Mouse (Mus musculus): ENCODE measurements around the gene Sec31a. TPM values are rescaled to one million over a fixed set of nuclear protein-coding genes. Genes with fewer than 3 reads are reported as not detected.

Sec31a gene
- total RNA-seq, 1 experiment, result 94.5 TPM

DNA sequence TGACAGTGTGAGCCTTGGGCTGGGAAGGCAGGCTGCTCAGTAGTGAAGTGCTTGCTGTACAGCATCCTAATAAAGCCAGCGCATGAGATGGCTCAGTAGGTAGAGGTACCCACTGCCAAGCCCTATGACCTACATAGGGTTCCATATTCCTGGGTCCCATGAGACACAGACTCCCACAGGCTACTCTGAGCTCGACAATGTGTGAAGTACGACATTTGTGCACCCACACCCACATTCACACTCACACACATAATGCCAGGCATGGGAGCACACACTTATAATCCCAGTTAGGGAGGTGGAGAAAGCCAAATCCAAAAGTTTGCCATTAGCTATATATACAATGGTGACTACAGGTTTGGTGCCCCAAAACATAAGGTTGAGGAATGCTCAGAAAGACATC is 19.3 kb downstream of the Sec31a start:
- no peak overlapping the region for H3K4me3 ChIP-seq (ENCODE audit: insufficient read depth in 1 of 2, low read depth in 1 of 2, low read length in 2 of 2, poor library complexity in 1 of 2, severe bottlenecking in 1 of 2)
- H3K9me3 ChIP-seq (ENCODE audit: control insufficient read depth, insufficient read depth, low read depth, low read length), result no peaks in the 10 kb centered on the region
- no peaks in the 10 kb centered on the region for H3K4me1 ChIP-seq (ENCODE audit: control insufficient read depth in 2 of 2, insufficient read depth in 2 of 2, low read length in 2 of 2, poor library complexity in 1 of 2)
- H3K9ac ChIP-seq (ENCODE audit: insufficient read depth, low read depth, low read length, poor library complexity, severe bottlenecking), result no peak overlapping the region
- H3K36me3 ChIP-seq (ENCODE audit: control insufficient read depth, insufficient read depth, low read length, poor library complexity, severe bottlenecking), result peaks cover 43% of the 10 kb centered on the region
- no peak for DNase-seq (ENCODE audit: low read depth, low spot score)
- TF ChIP-seq CHD2 (IDR thresholded peaks at IDR 0.05; ENCODE audit: low read depth, low read length) (no peak), MAFK (IDR thresholded peaks at IDR 0.05; ENCODE audit: insufficient read depth, low read depth, low read length) (no peak), ZC3H11A (IDR thresholded peaks at IDR 0.05; ENCODE audit: borderline replicate concordance, low read depth, low read length) (no peak), ZNF384 (IDR thresholded peaks at IDR 0.05; ENCODE audit: low read depth, low read length) (no peak), HCFC1 (IDR thresholded peaks at IDR 0.05; ENCODE audit: borderline replicate concordance, insufficient read depth, low read length) (no peak)
- no peak overlapping the region for H3K27ac ChIP-seq (ENCODE audit: insufficient read depth, low read depth, low read length, poor library complexity, severe bottlenecking)
- in situ Hi-C loops (cut with MboI; ENCODE audit: low sequenced_read_pairs in 2 of 2, unreplicated experiment in 2 of 2), result loop anchor here in 1 of 2 experiments (25.0 kb wide), 1 partner anchor 391 kb away; the partner anchor contains the start of genes Helq and Mrps18c

DNA sequence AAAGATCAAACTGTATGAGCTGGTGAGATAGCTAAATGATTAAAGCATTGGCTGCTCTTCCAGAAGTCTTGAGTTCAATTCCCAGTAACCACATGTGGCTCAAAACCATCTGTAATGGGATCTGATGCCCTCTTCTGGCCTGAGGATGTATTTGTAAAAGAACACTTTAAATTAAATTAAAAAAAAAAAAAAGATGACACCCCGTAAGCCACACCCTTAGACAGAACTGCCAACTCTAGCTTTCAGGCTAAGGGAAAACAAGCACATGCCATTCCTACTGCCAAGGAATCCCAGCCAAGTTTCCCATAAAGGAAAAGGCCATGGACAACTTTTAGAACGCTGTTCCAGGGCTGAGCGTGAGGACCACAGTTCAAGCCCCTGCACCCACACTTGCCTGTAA is 22.4 kb downstream of the Sec31a start:
- no peak overlapping the region for H3K4me3 ChIP-seq (ENCODE audit: insufficient read depth in 1 of 2, low read depth in 1 of 2, low read length in 2 of 2, poor library complexity in 1 of 2, severe bottlenecking in 1 of 2)
- no peak for DNase-seq (ENCODE audit: low read depth, low spot score)
- no peak overlapping the region for H3K9ac ChIP-seq (ENCODE audit: insufficient read depth, low read depth, low read length, poor library complexity, severe bottlenecking)
- in situ Hi-C loops (cut with MboI; ENCODE audit: low sequenced_read_pairs in 2 of 2, unreplicated experiment in 2 of 2), result loop anchor here in 1 of 2 experiments (25.0 kb wide), 1 partner anchor 394 kb away; the partner anchor contains the start of genes Helq and Mrps18c
- TF ChIP-seq ZNF384 (IDR thresholded peaks at IDR 0.05; ENCODE audit: low read depth, low read length) (peak; percentile 90), ZC3H11A (IDR thresholded peaks at IDR 0.05; ENCODE audit: borderline replicate concordance, low read depth, low read length) (no peak)
- H3K36me3 ChIP-seq (ENCODE audit: control insufficient read depth, insufficient read depth, low read length, poor library complexity, severe bottlenecking), result peaks cover 46% of the 10 kb centered on the region
- H3K27ac ChIP-seq (ENCODE audit: insufficient read depth, low read depth, low read length, poor library complexity, severe bottlenecking), result no peak overlapping the region
- no peaks in the 10 kb centered on the region for H3K9me3 ChIP-seq (ENCODE audit: control insufficient read depth, insufficient read depth, low read depth, low read length)
- H3K4me1 ChIP-seq (ENCODE audit: control insufficient read depth in 2 of 2, insufficient read depth in 2 of 2, low read length in 2 of 2, poor library complexity in 1 of 2), result no peaks in the 10 kb centered on the region

DNA sequence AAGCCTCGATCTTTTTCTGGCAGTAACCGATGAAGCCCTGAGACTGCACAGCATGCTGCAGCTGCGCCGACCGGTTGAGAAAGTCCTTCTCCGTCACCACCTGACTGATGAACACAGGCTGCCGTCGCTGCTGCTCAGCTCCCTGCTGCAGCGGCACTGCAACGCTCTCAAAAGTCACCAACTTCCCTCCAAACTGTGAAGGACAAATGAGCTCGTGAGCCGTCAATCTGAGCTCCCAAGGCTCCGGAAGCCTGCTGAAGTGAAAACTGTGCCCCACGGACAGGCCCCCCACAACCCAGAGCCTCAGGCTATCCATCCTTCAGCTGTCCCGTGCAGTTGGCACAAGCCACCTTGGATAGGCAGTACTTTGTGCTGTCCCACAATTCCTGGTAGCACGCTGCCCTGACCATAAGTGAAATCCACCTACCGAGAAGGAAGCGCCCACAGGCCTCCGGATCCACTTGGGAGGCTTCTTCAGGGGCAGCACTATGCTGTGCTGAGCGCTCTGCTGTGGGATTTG is 23.5 kb downstream of the Sec31a start:
- H3K4me3 ChIP-seq (ENCODE audit: insufficient read depth in 1 of 2, low read depth in 1 of 2, low read length in 2 of 2, poor library complexity in 1 of 2, severe bottlenecking in 1 of 2), result no peak overlapping the region
- no peaks in the 10 kb centered on the region for H3K4me1 ChIP-seq (ENCODE audit: control insufficient read depth in 2 of 2, insufficient read depth in 2 of 2, low read length in 2 of 2, poor library complexity in 1 of 2)
- H3K9me3 ChIP-seq (ENCODE audit: control insufficient read depth, insufficient read depth, low read depth, low read length), result no peaks in the 10 kb centered on the region
- no peak for DNase-seq (ENCODE audit: low read depth, low spot score)
- peaks cover 44% of the 10 kb centered on the region for H3K36me3 ChIP-seq (ENCODE audit: control insufficient read depth, insufficient read depth, low read length, poor library complexity, severe bottlenecking)
- no peak overlapping the region for H3K9ac ChIP-seq (ENCODE audit: insufficient read depth, low read depth, low read length, poor library complexity, severe bottlenecking)
- in situ Hi-C loops (cut with MboI; ENCODE audit: low sequenced_read_pairs in 2 of 2, unreplicated experiment in 2 of 2), result loop anchor here in 1 of 2 experiments (25.0 kb wide), 1 partner anchor 395 kb away; the partner anchor contains the start of genes Helq and Mrps18c
- H3K27ac ChIP-seq (ENCODE audit: insufficient read depth, low read depth, low read length, poor library complexity, severe bottlenecking), result no peak overlapping the region
- no peak for TF ChIP-seq MAFK (IDR thresholded peaks at IDR 0.05; ENCODE audit: insufficient read depth, low read depth, low read length)
- no peak for TF ChIP-seq ZNF384 (IDR thresholded peaks at IDR 0.05; ENCODE audit: low read depth, low read length)
- TF ChIP-seq ZC3H11A (IDR thresholded peaks at IDR 0.05; ENCODE audit: borderline replicate concordance, low read depth, low read length), result no peak
- no peak for TF ChIP-seq HCFC1 (IDR thresholded peaks at IDR 0.05; ENCODE audit: borderline replicate concordance, insufficient read depth, low read length)
- TF ChIP-seq CHD2 (IDR thresholded peaks at IDR 0.05; ENCODE audit: low read depth, low read length), result no peak

DNA sequence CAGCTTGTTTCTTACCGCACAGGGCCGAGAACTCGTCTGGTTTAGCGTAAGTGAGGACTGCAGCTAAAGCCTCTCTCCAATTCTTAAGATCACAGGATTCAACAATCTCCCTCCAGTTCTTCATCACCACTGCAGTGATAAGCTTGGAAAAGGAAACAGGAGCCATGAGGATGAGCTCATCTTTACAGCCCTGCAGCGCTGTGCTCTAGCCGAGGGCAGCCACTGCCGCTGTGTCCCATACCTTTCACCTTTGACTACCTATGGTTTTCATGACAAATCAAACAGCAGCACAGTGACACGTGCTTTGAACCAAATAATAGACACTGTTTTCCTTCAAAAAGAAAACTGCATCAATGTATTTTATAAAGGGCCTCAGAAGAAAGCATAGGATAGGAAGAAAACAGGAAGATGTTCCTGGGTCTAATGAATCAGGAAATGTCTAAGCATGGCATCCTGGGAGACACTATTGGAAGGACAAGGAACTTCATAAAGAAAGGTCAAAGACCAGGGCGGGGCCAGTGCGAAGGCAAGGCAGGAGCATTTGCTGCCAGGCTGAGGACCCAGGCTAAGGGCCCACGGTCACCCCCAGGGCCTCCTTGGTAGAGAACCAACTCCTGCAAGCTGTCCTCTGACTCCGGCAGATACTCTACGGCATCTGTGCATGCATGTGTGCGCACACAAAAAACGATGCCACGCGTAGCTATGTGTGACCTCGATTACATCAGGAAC is 32.1 kb downstream of the Sec31a start:
- Histone ChIP-seq H3K4me1 (ENCODE audit: control insufficient read depth in 2 of 2, insufficient read depth in 2 of 2, low read length in 2 of 2, poor library complexity in 1 of 2) (no peaks in the 10 kb centered on the region), H3K4me3 (ENCODE audit: insufficient read depth in 1 of 2, low read depth in 1 of 2, low read length in 2 of 2, poor library complexity in 1 of 2, severe bottlenecking in 1 of 2) (no peak overlapping the region), H3K9me3 (ENCODE audit: control insufficient read depth, insufficient read depth, low read depth, low read length) (no peaks in the 10 kb centered on the region), H3K9ac (ENCODE audit: insufficient read depth, low read depth, low read length, poor library complexity, severe bottlenecking) (no peak overlapping the region), H3K27ac (ENCODE audit: insufficient read depth, low read depth, low read length, poor library complexity, severe bottlenecking) (no peak overlapping the region), H3K36me3 (ENCODE audit: control insufficient read depth, insufficient read depth, low read length, poor library complexity, severe bottlenecking) (peaks cover 55% of the 10 kb centered on the region)
- no peak for DNase-seq (ENCODE audit: low read depth, low spot score)
- no peak for TF ChIP-seq ZNF384 (IDR thresholded peaks at IDR 0.05; ENCODE audit: low read depth, low read length)
- TF ChIP-seq CHD2 (IDR thresholded peaks at IDR 0.05; ENCODE audit: low read depth, low read length), result no peak
- no peak for TF ChIP-seq HCFC1 (IDR thresholded peaks at IDR 0.05; ENCODE audit: borderline replicate concordance, insufficient read depth, low read length)
- TF ChIP-seq MAFK (IDR thresholded peaks at IDR 0.05; ENCODE audit: insufficient read depth, low read depth, low read length), result no peak
- no peak for TF ChIP-seq ZC3H11A (IDR thresholded peaks at IDR 0.05; ENCODE audit: borderline replicate concordance, low read depth, low read length)
- in situ Hi-C loops (cut with MboI; ENCODE audit: low sequenced_read_pairs in 2 of 2, unreplicated experiment in 2 of 2), result loop anchor here in 1 of 2 experiments (25.0 kb wide), 1 partner anchor 403 kb away; the partner anchor contains the start of genes Helq and Mrps18c

Data from ES-E14 (cell line).